Mouse (Mus musculus): ENCODE measurements around the gene Phf21a. TPM values are rescaled to one million over a fixed set of nuclear protein-coding genes. Genes with fewer than 3 reads are reported as not detected.

Gene Phf21a
- polyA plus RNA-seq, 1 experiment, result not detected

GRCm38 (mm10) chr2:92277787-92278186 lies 184.9 kb downstream of the Phf21a start:
- Histone ChIP-seq H3K27ac (ENCODE audit: insufficient read depth, low read depth, low read length) (no peak overlapping the region), H3K4me1 (ENCODE audit: control insufficient read depth, insufficient read depth, low read length) (peaks cover 4% of the 10 kb centered on the region), H3K4me3 (ENCODE audit: insufficient read depth, low read depth, low read length) (no peak overlapping the region)
- TF ChIP-seq CTCF (IDR thresholded peaks at IDR 0.05; ENCODE audit: insufficient read depth, low read depth, low read length), result no peak
- no peak for TF ChIP-seq POLR2A (IDR thresholded peaks at IDR 0.05; ENCODE audit: insufficient read depth, low read depth, low read length)
- WGBS, result 66% methylated on average over 3 of the region's 3 CpGs

DNA sequence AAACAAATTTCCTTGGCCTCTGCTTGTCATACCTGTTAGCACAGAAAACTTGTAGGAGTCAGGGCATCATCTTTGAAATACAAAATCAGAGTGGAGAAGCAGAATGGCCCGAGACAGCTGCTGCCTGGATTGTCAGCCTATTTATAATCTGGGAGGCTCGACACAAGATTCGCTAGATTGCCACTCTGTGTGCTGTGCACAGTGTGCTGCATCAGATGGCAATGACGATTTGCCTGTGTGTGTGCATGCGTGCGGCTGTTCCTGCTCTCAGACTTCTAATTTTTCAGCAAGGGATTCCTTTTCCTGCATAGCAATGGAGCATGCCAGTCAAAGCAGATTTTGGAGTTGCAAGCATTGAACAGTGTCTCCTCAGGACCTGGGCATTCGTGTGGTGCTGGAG lies 185.7 kb downstream of the Phf21a start:
- TF ChIP-seq POLR2A (IDR thresholded peaks at IDR 0.05; ENCODE audit: insufficient read depth, low read depth, low read length) (no peak), CTCF (IDR thresholded peaks at IDR 0.05; ENCODE audit: insufficient read depth, low read depth, low read length) (no peak)
- H3K4me3 ChIP-seq (ENCODE audit: insufficient read depth, low read depth, low read length), result no peak overlapping the region
- 0 out of 2 replicates have a peak overlapping the region, but pooled peaks have one; percentile 48 for H3K27ac ChIP-seq (ENCODE audit: insufficient read depth, low read depth, low read length)
- H3K4me1 ChIP-seq (ENCODE audit: control insufficient read depth, insufficient read depth, low read length), result peaks cover 4% of the 10 kb centered on the region
- 33% methylated on average over 7 of the region's 7 CpGs for WGBS

DNA sequence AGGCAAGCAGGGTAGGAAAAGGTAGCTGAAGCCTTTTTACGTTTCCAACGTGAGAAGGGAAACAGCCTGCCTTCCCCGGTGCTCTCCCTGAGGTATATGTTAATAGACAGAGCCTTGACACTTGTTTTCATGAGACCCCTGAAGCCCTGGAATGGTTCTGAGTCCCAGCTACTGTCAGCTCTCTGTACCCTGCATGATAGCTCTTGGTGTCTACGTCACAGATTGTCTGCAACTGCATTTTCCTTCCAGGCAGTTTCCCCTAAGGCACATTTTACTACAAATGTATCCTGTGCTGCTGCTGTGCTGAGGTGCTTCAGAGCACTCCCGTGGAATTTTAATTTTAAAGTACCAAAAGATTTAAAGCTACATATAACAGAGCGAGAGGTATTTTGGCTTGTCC lies 186.5 kb downstream of the Phf21a start:
- H3K4me1 ChIP-seq (ENCODE audit: control insufficient read depth, insufficient read depth, low read length), result peaks cover 4% of the 10 kb centered on the region
- H3K27ac ChIP-seq (ENCODE audit: insufficient read depth, low read depth, low read length), result no peak overlapping the region
- WGBS, result 73% methylated on average over 6 of the region's 6 CpGs
- TF ChIP-seq CTCF (IDR thresholded peaks at IDR 0.05; ENCODE audit: insufficient read depth, low read depth, low read length), result no peak
- no peak overlapping the region for H3K4me3 ChIP-seq (ENCODE audit: insufficient read depth, low read depth, low read length)

GRCm38 (mm10) chr2:92285597-92285996 lies 192.7 kb downstream of the Phf21a start:
- 30% methylated on average over 5 of the region's 5 CpGs for WGBS
- Histone ChIP-seq H3K4me3 (ENCODE audit: insufficient read depth, low read depth, low read length) (no peak overlapping the region), H3K4me1 (ENCODE audit: control insufficient read depth, insufficient read depth, low read length) (peaks cover 2% of the 10 kb centered on the region; the same call in 1 of the 2 replicates), H3K27ac (ENCODE audit: insufficient read depth, low read depth, low read length) (no peak overlapping the region)
- TF ChIP-seq CTCF (IDR thresholded peaks at IDR 0.05; ENCODE audit: insufficient read depth, low read depth, low read length), result no peak

- no peak for TF ChIP-seq CTCF (IDR thresholded peaks at IDR 0.05; ENCODE audit: insufficient read depth, low read depth, low read length)
- TF ChIP-seq POLR2A (IDR thresholded peaks at IDR 0.05; ENCODE audit: insufficient read depth, low read depth, low read length), result no peak
- Histone ChIP-seq H3K27ac (ENCODE audit: insufficient read depth, low read depth, low read length) (no peak overlapping the region), H3K4me1 (ENCODE audit: control insufficient read depth, insufficient read depth, low read length) (peaks cover 2% of the 10 kb centered on the region; the same call in 1 of the 2 replicates), H3K4me3 (ENCODE audit: insufficient read depth, low read depth, low read length) (no peak overlapping the region)
- 83% methylated on average over 3 of the region's 3 CpGs for WGBS
Measured at GRCm38 (mm10) chr2:92289335-92289734, 196.4 kb downstream of the Phf21a start.

GRCm38 (mm10) chr2:92291526-92291925 lies 198.6 kb downstream of the Phf21a start:
- 90% methylated on average over 3 of the region's 3 CpGs for WGBS
- no peak for TF ChIP-seq CTCF (IDR thresholded peaks at IDR 0.05; ENCODE audit: insufficient read depth, low read depth, low read length)
- no peak for TF ChIP-seq POLR2A (IDR thresholded peaks at IDR 0.05; ENCODE audit: insufficient read depth, low read depth, low read length)
- Histone ChIP-seq H3K4me3 (ENCODE audit: insufficient read depth, low read depth, low read length) (no peak overlapping the region), H3K4me1 (ENCODE audit: control insufficient read depth, insufficient read depth, low read length) (no peaks in the 10 kb centered on the region), H3K27ac (ENCODE audit: insufficient read depth, low read depth, low read length) (no peak overlapping the region)

- Histone ChIP-seq H3K4me3 (ENCODE audit: insufficient read depth, low read depth, low read length) (no peak overlapping the region), H3K4me1 (ENCODE audit: control insufficient read depth, insufficient read depth, low read length) (peaks cover 2% of the 10 kb centered on the region; the same call in 1 of the 2 replicates), H3K27ac (ENCODE audit: insufficient read depth, low read depth, low read length) (no peak overlapping the region)
- no peak for TF ChIP-seq CTCF (IDR thresholded peaks at IDR 0.05; ENCODE audit: insufficient read depth, low read depth, low read length)
- no peak for TF ChIP-seq POLR2A (IDR thresholded peaks at IDR 0.05; ENCODE audit: insufficient read depth, low read depth, low read length)
- 2% methylated on average over 6 of the region's 6 CpGs for WGBS
Measured at GRCm38 (mm10) chr2:92296402-92296801, 203.5 kb downstream of the Phf21a start.

- 48% methylated on average over 10 of the region's 10 CpGs for WGBS
- peaks cover 2% of the 10 kb centered on the region; the same call in 1 of the 2 replicates for H3K4me1 ChIP-seq (ENCODE audit: control insufficient read depth, insufficient read depth, low read length)
- no peak overlapping the region for H3K4me3 ChIP-seq (ENCODE audit: insufficient read depth, low read depth, low read length)
- no peak for TF ChIP-seq CTCF (IDR thresholded peaks at IDR 0.05; ENCODE audit: insufficient read depth, low read depth, low read length)
- no peak for TF ChIP-seq POLR2A (IDR thresholded peaks at IDR 0.05; ENCODE audit: insufficient read depth, low read depth, low read length)
- H3K27ac ChIP-seq (ENCODE audit: insufficient read depth, low read depth, low read length), result no peak overlapping the region
Measured at GRCm38 (mm10) chr2:92299896-92300295, 207.0 kb downstream of the Phf21a start.

GRCm38 (mm10) chr2:92301849-92302607 lies 209.1 kb downstream of the Phf21a start:
- H3K4me3 ChIP-seq (ENCODE audit: insufficient read depth, low read depth, low read length), result no peak overlapping the region
- H3K4me1 ChIP-seq (ENCODE audit: control insufficient read depth, insufficient read depth, low read length), result peaks cover 4% of the 10 kb centered on the region; the same call in 1 of the 2 replicates
- no peak overlapping the region for H3K27ac ChIP-seq (ENCODE audit: insufficient read depth, low read depth, low read length)
- 26% methylated on average over 5 of the region's 5 CpGs for WGBS
- TF ChIP-seq CTCF (IDR thresholded peaks at IDR 0.05; ENCODE audit: insufficient read depth, low read depth, low read length) (no peak), POLR2A (IDR thresholded peaks at IDR 0.05; ENCODE audit: insufficient read depth, low read depth, low read length) (no peak)
